Comparison of ENCODE assay signal across 19 mouse cellular contexts in genomic region chr11:59029003-59029402, GRCm38 (mm10). TPM values are rescaled to one million over a fixed set of nuclear protein-coding genes. Genes with fewer than 3 reads are reported as not detected.
DNase-seq lines count a peak whose midpoint lies in the region; TF ChIP-seq lines count a peak whose summit lies in the region.
"Had no signal": no experiment of that assay in that cellular context is flagged by ENCODE, and none has a peak within 500 bp of the region (broad histone marks: within the 10 kb centered on the region; RNA-seq: fewer than 3 reads in every experiment).

No protein-coding gene starts in this region.

- 0 out of 2 replicates have a peak, but pooled peaks have one; percentile 5 for TF ChIP-seq CTCF in layer of hippocampus, adult 2 months (conservative IDR thresholded peaks at IDR 0.05)
- TF ChIP-seq CTCF in MEL (IDR thresholded peaks at IDR 0.05 in 2 of 3, conservative IDR thresholded peaks at IDR 0.05 in 1 of 3; ENCODE audit: control insufficient read depth in 1 of 3, insufficient read depth in 1 of 3, low read depth in 2 of 3, low read length in 3 of 3, poor library complexity in 1 of 3, severe bottlenecking in 1 of 3), result peak in 2 of 3 experiments; percentile 17 to 24; a peak in 2 of 6 replicates
- TF ChIP-seq CTCF in small intestine, adult 2 months (IDR thresholded peaks at IDR 0.05; ENCODE audit: extremely low read depth, insufficient read length, insufficient replicate concordance, low read depth, low read length), result peak; percentile 14; the same call in 1 of the 2 replicates

- no peak overlapping the region for H3K27ac ChIP-seq in layer of hippocampus, adult 2 months
- H3K27ac ChIP-seq in MEL (ENCODE audit: control insufficient read depth, low read depth, low read length), result no peak overlapping the region
- H3K27ac ChIP-seq in small intestine, adult 2 months (ENCODE audit: insufficient read depth, low read depth, low read length), result no peak overlapping the region
- H3K27ac ChIP-seq: forebrain, embryonic 13.5 days; heart, embryonic 15.5 days; left cerebral cortex, adult 2 months; midbrain, embryonic 13.5 days had no signal

- no peaks in the 10 kb centered on the region for H3K36me3 ChIP-seq in MEL (ENCODE audit: control insufficient read depth in 1 of 2, insufficient read depth in 2 of 2, low read length in 2 of 2)
- H3K36me3 ChIP-seq in small intestine, adult 2 months (ENCODE audit: control insufficient read depth, insufficient read depth, low read length), result no peaks in the 10 kb centered on the region
- H3K36me3 ChIP-seq: midbrain, embryonic 13.5 days had no signal

- no peak overlapping the region for H3K4me3 ChIP-seq in layer of hippocampus, adult 2 months
- no peak overlapping the region for H3K4me3 ChIP-seq in MEL (ENCODE audit: control insufficient read depth in 1 of 2, insufficient read depth in 1 of 2, low read depth in 2 of 2, low read length in 2 of 2)
- no peak overlapping the region for H3K4me3 ChIP-seq in small intestine, adult 2 months (ENCODE audit: low read depth, low read length)
- H3K4me3 ChIP-seq: forebrain, embryonic 13.5 days; heart, embryonic 15.5 days; left cerebral cortex, adult 2 months; midbrain, embryonic 13.5 days had no signal

- H3K79me2 ChIP-seq in MEL (ENCODE audit: control insufficient read depth, insufficient read depth, low read length, poor library complexity), result no peaks in the 10 kb centered on the region

- H3K9me3 ChIP-seq in MEL (replicated peaks; ENCODE audit: insufficient read depth, low read length), result no peaks in the 10 kb centered on the region
- H3K9me3 ChIP-seq: forebrain, embryonic 13.5 days; heart, embryonic 15.5 days; midbrain, embryonic 13.5 days had no signal

- WGBS in small intestine, adult 2 months, result 83% methylated on average over 13 of the region's 13 CpGs

- no peak for TF ChIP-seq EP300 in MEL (IDR thresholded peaks at IDR 0.05; ENCODE audit: low read depth in 1 of 2, low read length in 2 of 2)

- H3K9ac ChIP-seq in MEL (ENCODE audit: control insufficient read depth, low read depth, low read length, poor library complexity, severe bottlenecking), result no peak overlapping the region
- H3K9ac ChIP-seq: forebrain, embryonic 13.5 days; heart, embryonic 15.5 days; midbrain, embryonic 13.5 days had no signal

- H3K27me3 ChIP-seq in MEL (ENCODE audit: control insufficient read depth in 1 of 2, insufficient read depth in 2 of 2, low read length in 2 of 2), result no peaks in the 10 kb centered on the region
- H3K27me3 ChIP-seq in small intestine, adult 2 months (ENCODE audit: control insufficient read depth, insufficient read depth, low read length), result no peaks in the 10 kb centered on the region
- H3K27me3 ChIP-seq: forebrain, embryonic 13.5 days; heart, embryonic 15.5 days; midbrain, embryonic 13.5 days had no signal

- no peak for TF ChIP-seq RAD21 in MEL (IDR thresholded peaks at IDR 0.05; ENCODE audit: low read depth, low read length)

- H3K4me1 ChIP-seq in MEL (ENCODE audit: control insufficient read depth in 1 of 2, insufficient read depth in 2 of 2, low read length in 2 of 2), result no peaks in the 10 kb centered on the region
- no peaks in the 10 kb centered on the region for H3K4me1 ChIP-seq in small intestine, adult 2 months (ENCODE audit: control insufficient read depth, insufficient read depth, insufficient read length, low read length)
- H3K4me1 ChIP-seq: forebrain, embryonic 13.5 days; heart, embryonic 15.5 days; midbrain, embryonic 13.5 days had no signal

- DNase-seq in layer of hippocampus, adult 2 months (ENCODE audit: low spot score in 2 of 2), result no peak
- DNase-seq in layer of hippocampus, adult 9-10 months (ENCODE audit: low spot score), result no peak
- DNase-seq in thymus, postnatal 14 days, result peak; percentile 11
- no peak for DNase-seq in thymus, adult 18-20 months
- peak; percentile 8 for DNase-seq in MEL (ENCODE audit: low read depth, low spot score)
- DNase-seq in retina, embryonic 14.5 days (ENCODE audit: low spot score), result no peak
- no peak for DNase-seq in frontal cortex, adult 2 months (ENCODE audit: extremely low spot score in 1 of 2, low spot score in 1 of 2)
- DNase-seq: adrenal gland, adult 2 months; cerebellum, adult 9-10 months; gastrocnemius, postnatal 25 days; kidney, adult 18-20 months; kidney, postnatal 14 days; layer of hippocampus, adult 9-11 months; right cerebral cortex, postnatal 25 days had no signal

- no peak for TF ChIP-seq POLR2A in MEL (IDR thresholded peaks at IDR 0.05; ENCODE audit: control insufficient read depth in 1 of 2, insufficient read depth in 1 of 2, low read depth in 1 of 2, low read length in 2 of 2, poor library complexity in 1 of 2)
- TF ChIP-seq POLR2A in small intestine, adult 2 months (IDR thresholded peaks at IDR 0.05; ENCODE audit: low read depth, low read length), result no peak

TF ChIP-seq in MEL, 35 proteins besides CTCF, POLR2A, EP300 and RAD21:
- peak; percentile 37; the same call in 1 of the 2 replicates for TF ChIP-seq SMC3 (IDR thresholded peaks at IDR 0.05; ENCODE audit: low read depth, low read length)
- no peak for TF ChIP-seq TCF12 (IDR thresholded peaks at IDR 0.05; ENCODE audit: low read depth, low read length)

RNA-seq across cellular contexts. Expression of gene Trim11, which starts 51.1 kb away (rescaled TPM):
- total RNA-seq in layer of hippocampus, adult 2 months (2021), result 10 to 100 TPM; 32.5 to 35.5 TPM
- total RNA-seq in MEL (2012; rRNA removed), result 22.9 and 27.0 TPM in 2 replicates
- 10 to 100 TPM in 1 of 2 experiments, not detected in 1; 24.8 TPM for polyA plus RNA-seq in MEL (2012; ENCODE audit: insufficient read depth in 1 of 2, insufficient read length in 2 of 2, low read depth in 1 of 2, low replicate concordance in 2 of 2, missing spikeins in 1 of 2)
- polyA plus RNA-seq in small intestine, adult 2 months (2012; rRNA removed), result 15.4 and 22.6 TPM in 2 replicates
- polyA plus RNA-seq in frontal cortex, adult 2 months (2012; rRNA removed), result 26.2 and 28.4 TPM in 2 replicates

Comparison
In these comparisons a context has a peak if more than half of its experiments do, and no peak if none do; other contexts are left out.
1. DNase-seq: peak in thymus, postnatal 14 days (single experiment) and MEL (single experiment); none in layer of hippocampus, adult 2 months (0 of 2), layer of hippocampus, adult 9-10 months (single experiment), thymus, adult 18-20 months (0 of 2), retina, embryonic 14.5 days (single experiment) and frontal cortex, adult 2 months (0 of 2).
2. Peak in every context shown above with its lines, with median percentiles within 50 percentile points of each other: CTCF ChIP-seq.